ENCODE assay signal across 8 mouse cellular contexts in genomic region chr2:4300383-4300811, GRCm38 (mm10).
DNase-seq lines count a peak whose midpoint lies in the region; ATAC-seq and TF ChIP-seq lines count a peak whose summit lies in the region.

No protein-coding gene starts in this region.

- H3K9me3 ChIP-seq in lung, embryonic 14.5 days (ENCODE audit: low read depth, low read length), result no peaks in the 10 kb centered on the region
- H3K9me3 ChIP-seq in intestine, embryonic 14.5 days (ENCODE audit: control insufficient read depth, low read length), result no peaks in the 10 kb centered on the region

- peaks cover 26% of the 10 kb centered on the region for H3K4me1 ChIP-seq in lung, embryonic 14.5 days (ENCODE audit: insufficient read depth)
- peaks cover 30% of the 10 kb centered on the region for H3K4me1 ChIP-seq in intestine, embryonic 14.5 days (replicated peaks; ENCODE audit: control insufficient read depth, insufficient read depth, low read length)

- H3K4me3 ChIP-seq in lung, embryonic 14.5 days (ENCODE audit: low read depth, low read length), result peak overlapping the region; percentile 44
- peak overlapping the region; percentile 43 for H3K4me3 ChIP-seq in intestine, embryonic 14.5 days (ENCODE audit: low read depth, low read length)

- DNase-seq in lung, embryonic 14.5 days, result peak; percentile 77
- DNase-seq in lung, adult 18-20 months, result no peak
- peak; percentile 20 for DNase-seq in gastrocnemius, postnatal 10 days
- DNase-seq in intestine, embryonic 14.5 days (ENCODE audit: low spot score), result peak; percentile 77
- DNase-seq in urinary bladder, postnatal 14 days (ENCODE audit: low spot score), result no peak
- no peak for DNase-seq in left cerebral cortex, postnatal 14 days (ENCODE audit: low spot score in 2 of 2)
- no peak for DNase-seq in right cerebral cortex, adult 2 months (ENCODE audit: low spot score in 2 of 2)

- peak overlapping the region; percentile 74 for H3K4me2 ChIP-seq in lung, embryonic 14.5 days
- H3K4me2 ChIP-seq in intestine, embryonic 14.5 days (ENCODE audit: low read length), result peak overlapping the region; percentile 62

- H3K27ac ChIP-seq in lung, embryonic 14.5 days (ENCODE audit: low read depth), result peak overlapping the region; percentile 96
- peak overlapping the region; percentile 87 for H3K27ac ChIP-seq in intestine, embryonic 14.5 days (ENCODE audit: low read depth)

- ATAC-seq in lung, embryonic 14.5 days (ENCODE audit: insufficient read depth), result peak; percentile 44
- 0 out of 2 replicates have a peak, but pooled peaks have one; percentile 30 for ATAC-seq in intestine, embryonic 14.5 days (replicated peaks; ENCODE audit: low FRiP score, low TSS enrichment, low read depth)
- ATAC-seq in megakaryocyte progenitor cell, adult 5-6 weeks (replicated peaks; ENCODE audit: poor library complexity), result peak; percentile 34

- no peaks in the 10 kb centered on the region for H3K36me3 ChIP-seq in lung, embryonic 14.5 days (ENCODE audit: insufficient read depth)
- no peaks in the 10 kb centered on the region for H3K36me3 ChIP-seq in intestine, embryonic 14.5 days (ENCODE audit: control insufficient read depth, insufficient read depth, low read length)

- under 1% methylated on average over 13 of the region's 13 CpGs for WGBS in lung, embryonic 14.5 days
- 14% methylated on average over 13 of the region's 13 CpGs for WGBS in intestine, embryonic 14.5 days

- intact Hi-C loops in left cerebral cortex, postnatal 14 days (cut with DNase I), result no loop called here

- peak overlapping the region; percentile 62 for H3K9ac ChIP-seq in lung, embryonic 14.5 days
- H3K9ac ChIP-seq in intestine, embryonic 14.5 days (ENCODE audit: low read length), result peak overlapping the region; percentile 45

- TF ChIP-seq CTCF in lung, embryonic 14.5 days (IDR thresholded peaks at IDR 0.05; ENCODE audit: low read depth), result no peak

- H3K27me3 ChIP-seq in lung, embryonic 14.5 days (ENCODE audit: insufficient read depth, low read length), result no peaks in the 10 kb centered on the region
- no peaks in the 10 kb centered on the region for H3K27me3 ChIP-seq in intestine, embryonic 14.5 days (replicated peaks; ENCODE audit: control insufficient read depth, insufficient read depth, low read length)

Comparison
In these comparisons a context has a peak if more than half of its experiments do, and no peak if none do; other contexts are left out.
1. DNase-seq: peak in lung, embryonic 14.5 days (single experiment), gastrocnemius, postnatal 10 days (single experiment) and intestine, embryonic 14.5 days (single experiment); none in lung, adult 18-20 months (0 of 2), urinary bladder, postnatal 14 days (single experiment), left cerebral cortex, postnatal 14 days (0 of 2) and right cerebral cortex, adult 2 months (0 of 2).
2. Peak in every context shown above with its lines, with median percentiles within 50 percentile points of each other: ATAC-seq.